Mouse (Mus musculus): Measurements from ENCODE around the gene Trafd1.

GRCm38 (mm10) chr5:121393402-121393801, 8.0 kb upstream of the Trafd1 start:
- TF ChIP-seq CTCF (IDR thresholded peaks at IDR 0.05; ENCODE audit: low read depth, low read length): no peak
- no peak for TF ChIP-seq GATA1 (IDR thresholded peaks at IDR 0.05; ENCODE audit: borderline replicate concordance, low read length)
- no peak for TF ChIP-seq GATA2 (IDR thresholded peaks at IDR 0.05; ENCODE audit: borderline replicate concordance, low read depth, low read length)
- TF ChIP-seq POLR2AphosphoS5 (IDR thresholded peaks at IDR 0.05; ENCODE audit: insufficient replicate concordance, low read depth, low read length): no peak

Measured in G1E (cell line).